Mouse (Mus musculus) liver, adult 2 months (tissue): Measurements from ENCODE around the gene Rnf130.

Experiments used
- CTCF ChIP-seq: fragments of 200-500 bp; IDR thresholded peaks from 2 replicates; pipeline ENCODE4 v1.5.1; 2011; ENCODE audit warnings: low read depth, low read length, control low read depth
- POLR2A ChIP-seq: fragments of 200-500 bp; IDR thresholded peaks from 2 replicates; pipeline ENCODE4 v1.6.1; 2011; ENCODE audit warnings: low read length, control low read depth; ENCODE audit not compliant: insufficient read depth; ENCODE audit errors: extremely low read depth

GRCm38 (mm10) chr11:50036781-50037460, 11.8 kb downstream of the Rnf130 start:
- no peak for TF ChIP-seq POLR2A
- TF ChIP-seq CTCF, result no peak
